Comparison of ENCODE assay signal across 12 mouse cellular contexts in the genomic region with DNA sequence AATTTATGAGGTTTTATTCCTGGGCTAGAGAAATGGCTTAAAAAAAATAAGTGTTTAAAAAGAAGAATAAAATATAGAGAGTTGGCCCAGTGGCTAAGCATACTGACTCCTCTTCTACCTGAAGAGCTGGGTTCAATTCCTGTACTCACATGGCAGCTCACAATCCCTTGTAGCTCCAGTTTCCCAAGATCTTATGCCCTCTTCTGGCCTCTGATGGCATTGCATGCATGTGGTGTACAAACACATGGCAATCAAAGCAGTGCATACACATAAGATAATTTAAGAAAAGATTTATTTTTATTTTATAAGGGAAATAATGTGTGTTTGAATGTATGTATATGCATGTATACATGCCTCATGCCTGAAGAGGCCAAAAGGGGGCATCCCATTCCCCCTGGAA.
A peak's percentile ranks its signal among the peaks of the same experiment; 100 is the strongest.
DNase-seq lines count a peak whose midpoint lies in the region; TF ChIP-seq lines count a peak whose summit lies in the region.
"Had no signal": no experiment of that assay in that cellular context is flagged by ENCODE, and none has a peak within 500 bp of the region (broad histone marks: within the 10 kb centered on the region; RNA-seq: fewer than 3 reads in every experiment).

No protein-coding gene starts in this region.

- TF ChIP-seq CTCF in cortical plate, adult 2 months (IDR thresholded peaks at IDR 0.05; ENCODE audit: extremely low read depth, insufficient read depth, low read length), result peak; percentile 11; the same call in 1 of the 2 replicates

- no peak overlapping the region for H3K4me3 ChIP-seq in cortical plate, adult 2 months (ENCODE audit: insufficient read depth, low read length)
- H3K4me3 ChIP-seq in hindbrain, embryonic 10.5 days, result no peak overlapping the region
- H3K4me3 ChIP-seq: erythroblast, embryonic 14.5 days; heart, embryonic 15.5 days; stomach, embryonic 15.5 days had no signal

- peak; percentile 20 to 41 for DNase-seq in cerebellum, postnatal 14 days
- DNase-seq in cerebellum, postnatal 36 days, result no peak
- DNase-seq in spleen, postnatal 10 days (ENCODE audit: low spot score in 2 of 2), result peak; percentile 10 to 58
- DNase-seq in spleen, postnatal 36 days (ENCODE audit: low spot score in 2 of 2), result no peak
- DNase-seq in thymus, postnatal 36 days, result peak; percentile 13 to 24
- no peak for DNase-seq in gastrocnemius, postnatal 4 days (ENCODE audit: low spot score in 2 of 2)
- DNase-seq in hindbrain, embryonic 10.5 days (ENCODE audit: low spot score), result no peak
- DNase-seq: left cerebral cortex, postnatal 4 days had no signal

- H3K36me3 ChIP-seq in hindbrain, embryonic 10.5 days, result peaks cover 85% of the 10 kb centered on the region

- H3K4me1 ChIP-seq in cortical plate, adult 2 months (ENCODE audit: control insufficient read depth, insufficient read depth, low read length), result no peaks in the 10 kb centered on the region; the same call in 1 of the 2 replicates
- peaks cover 30% of the 10 kb centered on the region for H3K4me1 ChIP-seq in hindbrain, embryonic 10.5 days (replicated peaks)
- H3K4me1 ChIP-seq: stomach, embryonic 15.5 days had no signal

- 0 out of 2 replicates have a peak, but pooled peaks cover 2% of the 10 kb centered on the region for H3K9me3 ChIP-seq in hindbrain, embryonic 10.5 days
- H3K9me3 ChIP-seq: heart, embryonic 15.5 days; stomach, embryonic 15.5 days had no signal

- no peak for TF ChIP-seq POLR2A in cortical plate, adult 2 months (IDR thresholded peaks at IDR 0.05; ENCODE audit: extremely low read depth, insufficient read depth, low read length)

- no peaks in the 10 kb centered on the region for H3K27me3 ChIP-seq in hindbrain, embryonic 10.5 days (ENCODE audit: insufficient read depth, poor library complexity, severe bottlenecking)
- H3K27me3 ChIP-seq: heart, embryonic 15.5 days; stomach, embryonic 15.5 days had no signal

- H3K27ac ChIP-seq in cortical plate, adult 2 months (ENCODE audit: insufficient read depth, low read length), result no peak overlapping the region
- no peak overlapping the region for H3K27ac ChIP-seq in hindbrain, embryonic 10.5 days
- H3K27ac ChIP-seq: heart, embryonic 15.5 days; stomach, embryonic 15.5 days had no signal

Comparison
In these comparisons a context has a peak if more than half of its experiments do, and no peak if none do; other contexts are left out.
1. DNase-seq: peak in cerebellum, postnatal 14 days (2 of 2), spleen, postnatal 10 days (2 of 2) and thymus, postnatal 36 days (2 of 2); none in cerebellum, postnatal 36 days (0 of 2), spleen, postnatal 36 days (0 of 2), gastrocnemius, postnatal 4 days (0 of 2) and hindbrain, embryonic 10.5 days (single experiment).